Mouse (Mus musculus) T-helper 2 cell (primary cell): ENCODE measurements at regions not wholly inside any gene's neighbourhood (a gene's known extent, or its start where the extent isn't known, plus 50 kb on each side); places are given as distances from the start of the nearest gene placed in this dataset.

Experiments used
- in situ Hi-C: fragments of 300-600 bp; cut with MboI, MseI; formaldehyde crosslinking; loops from one replicate; pipeline ENCODE4 v1.15.1; 2025; ENCODE audit warnings: high pct_unique_total_duplicates

GRCm38 (mm10) chr7:123642596-123642995 is 142.3 kb upstream of the Zkscan2 start:
- in situ Hi-C loops, result no loop called here

- in situ Hi-C loops, result no loop called here
Measured at GRCm38 (mm10) chr7:123643426-123643825, 143.2 kb upstream of the Zkscan2 start.

GRCm38 (mm10) chr7:123645521-123645920 is 145.3 kb upstream of the Zkscan2 start:
- in situ Hi-C loops, result no loop called here

GRCm38 (mm10) chr7:123665459-123665858 is 165.2 kb upstream of the Zkscan2 start:
- in situ Hi-C loops, result loop anchor here (25.0 kb wide), 1 partner anchor 1722 kb away; no protein-coding TSS in a partner anchor

GRCm38 (mm10) chr7:123684762-123685161 is 184.5 kb upstream of the Zkscan2 start:
- in situ Hi-C loops, result no loop called here

GRCm38 (mm10) chr7:123686547-123686946 is 186.3 kb upstream of the Zkscan2 start:
- in situ Hi-C loops, result no loop called here

- in situ Hi-C loops, result no loop called here
Measured at GRCm38 (mm10) chr7:123731016-123731415, 230.8 kb upstream of the Zkscan2 start.

- in situ Hi-C loops, result no loop called here
Measured at GRCm38 (mm10) chr7:123733061-123733460, 232.8 kb upstream of the Zkscan2 start.

- in situ Hi-C loops, result no loop called here
Measured at GRCm38 (mm10) chr7:123747986-123748385, 234.7 kb upstream of the Hs3st4 start.

- in situ Hi-C loops, result no loop called here
Measured at GRCm38 (mm10) chr7:123753252-123753651, 229.4 kb upstream of the Hs3st4 start.

- in situ Hi-C loops, result no loop called here
Measured at GRCm38 (mm10) chr7:123795036-123795435, 187.6 kb upstream of the Hs3st4 start.

GRCm38 (mm10) chr7:123796096-123796495 is 186.6 kb upstream of the Hs3st4 start:
- in situ Hi-C loops, result no loop called here

GRCm38 (mm10) chr7:123805650-123806049 is 177.0 kb upstream of the Hs3st4 start:
- in situ Hi-C loops, result no loop called here

GRCm38 (mm10) chr7:123823976-123824375 is 158.7 kb upstream of the Hs3st4 start:
- in situ Hi-C loops, result no loop called here

GRCm38 (mm10) chr7:123826406-123826805 is 156.3 kb upstream of the Hs3st4 start:
- in situ Hi-C loops, result no loop called here

GRCm38 (mm10) chr7:123842552-123842951 is 140.1 kb upstream of the Hs3st4 start:
- in situ Hi-C loops, result no loop called here

- in situ Hi-C loops, result no loop called here
Measured at GRCm38 (mm10) chr7:123847081-123847480, 135.6 kb upstream of the Hs3st4 start.

- in situ Hi-C loops, result no loop called here
Measured at GRCm38 (mm10) chr7:123848644-123849043, 134.0 kb upstream of the Hs3st4 start.

GRCm38 (mm10) chr7:123849220-123849619 is 133.4 kb upstream of the Hs3st4 start:
- in situ Hi-C loops, result no loop called here

GRCm38 (mm10) chr7:123850272-123851197 is 132.1 kb upstream of the Hs3st4 start:
- in situ Hi-C loops, result no loop called here

- in situ Hi-C loops, result no loop called here
Measured at GRCm38 (mm10) chr7:123857539-123857938, 125.1 kb upstream of the Hs3st4 start.

GRCm38 (mm10) chr7:123861706-123862105 is 121.0 kb upstream of the Hs3st4 start:
- in situ Hi-C loops, result no loop called here

GRCm38 (mm10) chr7:123896759-123897444 is 85.8 kb upstream of the Hs3st4 start:
- in situ Hi-C loops, result no loop called here
